Mouse (Mus musculus): Measurements from ENCODE around the gene Khsrp.

DNA sequence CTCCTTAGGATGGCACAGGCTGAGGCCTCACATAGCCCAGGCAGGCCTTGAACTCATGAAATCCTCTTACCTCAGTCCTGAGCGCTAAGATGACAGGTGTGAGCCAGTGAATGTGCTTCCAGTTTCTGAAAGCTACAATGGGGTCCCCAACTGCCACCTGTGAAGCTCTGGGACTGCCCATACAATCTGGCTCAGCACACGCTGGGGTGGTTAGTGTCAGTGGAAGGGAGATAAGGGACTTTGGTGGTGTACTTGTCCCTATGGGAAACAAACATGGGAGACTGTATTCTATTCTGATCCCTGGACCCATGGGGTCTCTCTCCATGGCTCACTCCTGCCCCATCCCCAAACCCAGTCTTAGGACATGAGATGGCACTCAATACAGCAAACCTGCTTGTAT, 11.6 kb downstream of the Khsrp start:
- TF ChIP-seq CTCF (IDR thresholded peaks at IDR 0.05; ENCODE audit: borderline replicate concordance, extremely low read depth, insufficient read depth, insufficient read length), result no peak
- no peak for TF ChIP-seq POLR2A (IDR thresholded peaks at IDR 0.05; ENCODE audit: borderline replicate concordance, extremely low read depth, insufficient read depth, insufficient read length, poor library complexity, severe bottlenecking)

Measured in brain, embryonic 14.5 days (tissue).